Mouse (Mus musculus) erythroblast, embryonic 14.5 days (primary cell): ENCODE data around the gene Hcn2. TPM values are rescaled to one million over a fixed set of nuclear protein-coding genes. Genes with fewer than 3 reads are reported as not detected.

Source experiments
- H3K27me3 ChIP-seq: 2 replicates; pipeline ENCODE4 v1.6.1; 2012; ENCODE audit warnings: inconsistent platforms; ENCODE audit not compliant: control insufficient read depth
- H3K36me3 ChIP-seq: 2 replicates; pipeline ENCODE4 v1.6.1; 2012; ENCODE audit warnings: mild to moderate bottlenecking, inconsistent platforms; ENCODE audit not compliant: control insufficient read depth
- H3K4me1 ChIP-seq: 2 replicates; pipeline ENCODE4 v1.6.1; 2012; ENCODE audit warnings: inconsistent platforms; ENCODE audit not compliant: control insufficient read depth
- H3K4me3 ChIP-seq: replicated peaks from 2 replicates; pipeline ENCODE3; 2012; ENCODE audit warnings: moderate library complexity, mild to moderate bottlenecking, inconsistent platforms
- H3K9me3 ChIP-seq: 2 replicates; pipeline ENCODE4 v1.6.1; 2012; ENCODE audit warnings: low read length, inconsistent platforms, mixed read lengths; ENCODE audit not compliant: control insufficient read depth
- GATA1 ChIP-seq: IDR thresholded peaks from 2 replicates; pipeline ENCODE4 v1.6.1; 2012; ENCODE audit warnings: low read length, inconsistent platforms, mixed read lengths
- TAL1 ChIP-seq: IDR thresholded peaks from 3 replicates; pipeline ENCODE4 v1.6.1; 2012; ENCODE audit warnings: low read length, inconsistent platforms, mixed read lengths
- polyA plus RNA-seq: library from polyadenylated mRNA; stranded (reverse); fragments of >175 nt; gene quantifications from 2 replicates; pipeline ENCODE4 v1.2.3, GENCODE M21; 2012

The Hcn2 gene
- polyA plus RNA-seq, 1 experiment = 0.08 TPM

- Histone ChIP-seq H3K36me3 (peaks cover 71% of the 10 kb centered on the region), H3K27me3 (no peaks in the 10 kb centered on the region), H3K4me3 (no peak overlapping the region), H3K4me1 (peaks cover 40% of the 10 kb centered on the region), H3K9me3 (no peaks in the 10 kb centered on the region)
- no peak for TF ChIP-seq GATA1
- TF ChIP-seq TAL1 = no peak
Measured at GRCm38 (mm10) chr10:79686219-79686618, 30.2 kb upstream of the Hcn2 start.

GRCm38 (mm10) chr10:79686691-79687090 is 29.7 kb upstream of the Hcn2 start:
- TF ChIP-seq GATA1 (no peak), TAL1 (no peak)
- Histone ChIP-seq H3K9me3 (no peaks in the 10 kb centered on the region), H3K36me3 (peaks cover 71% of the 10 kb centered on the region), H3K27me3 (no peaks in the 10 kb centered on the region), H3K4me3 (no peak overlapping the region), H3K4me1 (peaks cover 36% of the 10 kb centered on the region)

GRCm38 (mm10) chr10:79687513-79687912 is 28.9 kb upstream of the Hcn2 start:
- Histone ChIP-seq H3K36me3 (peaks cover 71% of the 10 kb centered on the region), H3K4me3 (no peak overlapping the region), H3K9me3 (peaks cover 7% of the 10 kb centered on the region), H3K4me1 (peaks cover 34% of the 10 kb centered on the region), H3K27me3 (no peaks in the 10 kb centered on the region)
- TF ChIP-seq TAL1 = no peak
- TF ChIP-seq GATA1 = no peak

- Histone ChIP-seq H3K4me3 (no peak within 1 kb of the TSS), H3K27me3 (no peaks in the 10 kb centered on the region), H3K36me3 (peaks cover 64% of the 10 kb centered on the region), H3K4me1 (peaks cover 25% of the 10 kb centered on the region), H3K9me3 (peaks cover 8% of the 10 kb centered on the region)
- TF ChIP-seq GATA1 (no peak), TAL1 (no peak)
Measured at GRCm38 (mm10) chr10:79688720-79689119, 27.7 kb upstream of the Hcn2 start, which contains the start of gene Gzmm. Gzmm (plus strand) TSS chr10:79689020.

- TF ChIP-seq GATA1 (no peak), TAL1 (no peak)
- H3K36me3 ChIP-seq = peaks cover 60% of the 10 kb centered on the region
- no peaks in the 10 kb centered on the region for H3K27me3 ChIP-seq
- peaks cover 20% of the 10 kb centered on the region for H3K4me1 ChIP-seq
- peaks cover 8% of the 10 kb centered on the region for H3K9me3 ChIP-seq
- no peak overlapping the region for H3K4me3 ChIP-seq
Measured at GRCm38 (mm10) chr10:79689178-79689577, 27.3 kb upstream of the Hcn2 start.

GRCm38 (mm10) chr10:79691986-79692548 is 24.4 kb upstream of the Hcn2 start:
- H3K9me3 ChIP-seq = peaks cover 8% of the 10 kb centered on the region
- peaks cover 31% of the 10 kb centered on the region for H3K36me3 ChIP-seq

GRCm38 (mm10) chr10:79693580-79694378 is 22.7 kb upstream of the Hcn2 start:
- H3K27me3 ChIP-seq = peaks cover 11% of the 10 kb centered on the region
- H3K4me1 ChIP-seq = peaks cover 6% of the 10 kb centered on the region
- peaks cover 8% of the 10 kb centered on the region for H3K9me3 ChIP-seq
- no peak overlapping the region for H3K4me3 ChIP-seq
- H3K36me3 ChIP-seq = peaks cover 14% of the 10 kb centered on the region
- TF ChIP-seq GATA1 (no peak), TAL1 (no peak)

More at GRCm38 (mm10) chr10:79691986-79692548, 24.4 kb upstream of the Hcn2 start:
- TF ChIP-seq TAL1 (no peak), GATA1 (no peak)
- peaks cover 6% of the 10 kb centered on the region for H3K4me1 ChIP-seq
- H3K4me3 ChIP-seq = no peak overlapping the region
- peaks cover 4% of the 10 kb centered on the region; the same call in 1 of the 2 replicates for H3K27me3 ChIP-seq

- peaks cover 6% of the 10 kb centered on the region for H3K4me1 ChIP-seq
- no peak overlapping the region for H3K4me3 ChIP-seq
- peaks cover 8% of the 10 kb centered on the region for H3K36me3 ChIP-seq
- TF ChIP-seq GATA1 (no peak), TAL1 (no peak)
- H3K27me3 ChIP-seq = peaks cover 12% of the 10 kb centered on the region
- H3K9me3 ChIP-seq = peaks cover 8% of the 10 kb centered on the region
Measured at GRCm38 (mm10) chr10:79694379-79694655, 22.1 kb upstream of the Hcn2 start.

GRCm38 (mm10) chr10:79695231-79696128 is 21.0 kb upstream of the Hcn2 start:
- H3K36me3 ChIP-seq = peaks cover 2% of the 10 kb centered on the region
- TF ChIP-seq GATA1 (no peak), TAL1 (no peak)
- H3K4me1 ChIP-seq = peaks cover 6% of the 10 kb centered on the region
- peaks cover 8% of the 10 kb centered on the region for H3K9me3 ChIP-seq
- no peak overlapping the region for H3K4me3 ChIP-seq
- H3K27me3 ChIP-seq = peaks cover 12% of the 10 kb centered on the region
